Mouse (Mus musculus) brain, adult 10 weeks (tissue): Measurements from ENCODE around the gene Lrrtm3. TPM values are rescaled to one million over a fixed set of nuclear protein-coding genes. Genes with fewer than 3 reads are reported as not detected.

Source experiments
- polyA plus RNA-seq: library from polyadenylated mRNA; stranded (reverse); fragments of 350-450 nt; fragmentation: Illumina TruSeq; extraction: RNeasy Lipid Tissue Mini Kit (QIAGEN cat#74804); gene quantifications from one replicate; pipeline ENCODE4 v1.2.3, GENCODE M21; 2015; ENCODE audit warnings: low read depth, low replicate concordance

The Lrrtm3 gene
- 47.7 TPM for polyA plus RNA-seq

GRCm38 (mm10) chr10:64089680-64090460 lies at the start of gene Lrrtm3:
Gene Lrrtm3, minus strand, starts transcription at chr10:64090277.

GRCm38 (mm10) chr10:63927334-63927733 lies 162.7 kb downstream of the Lrrtm3 start, which contains the start of gene Gm10118:
Gene Gm10118, minus strand, starts transcription at chr10:63927434.

Other genes with a start within 250 kb of the Lrrtm3 start
- gene Gm10118, start 162.8 kb downstream of the Lrrtm3 start, polyA plus RNA-seq = 3.3 TPM